Mouse (Mus musculus): ENCODE data around the gene Ppp2r2c. TPM values are rescaled to one million over a fixed set of nuclear protein-coding genes. Genes with fewer than 3 reads are reported as not detected.
A peak's percentile ranks its signal among the peaks of the same experiment; 100 is the strongest.

The Ppp2r2c gene
- polyA plus RNA-seq (2016; fragmentation: Nextera tagmentation; extraction: Ambion mirVana) = 27.1 and 27.8 TPM in 2 replicates

GRCm38 (mm10) chr5:36868266-36869090 is at the start of gene Ppp2r2c:
Gene Ppp2r2c (plus strand): TSS chr5:36868513.
- peaks cover 15% of the 10 kb centered on the region for H3K4me1 ChIP-seq
- H3K36me3 ChIP-seq = no peaks in the 10 kb centered on the region
- H3K4me2 ChIP-seq (replicated peaks) = peak within 1 kb of the TSS; percentile 69
- under 1% methylated on average over 89 of the region's 108 CpGs for WGBS
- no peaks in the 10 kb centered on the region for H3K9me3 ChIP-seq
- peak within 1 kb of the TSS; percentile 73 for H3K9ac ChIP-seq
- ATAC-seq (ENCODE audit: low FRiP score, low read depth) = peak; percentile 38; the same call in 1 of the 2 replicates
- H3K27me3 ChIP-seq (replicated peaks) = peaks cover 77% of the 10 kb centered on the region
- peak within 1 kb of the TSS; percentile 42; the same call in 1 of the 2 replicates for H3K27ac ChIP-seq
- peak within 1 kb of the TSS; percentile 53 for H3K4me3 ChIP-seq

- H3K9me3 ChIP-seq = no peaks in the 10 kb centered on the region
- H3K4me2 ChIP-seq (replicated peaks) = no peak overlapping the region
- no peaks in the 10 kb centered on the region for H3K4me1 ChIP-seq
- H3K4me3 ChIP-seq = no peak overlapping the region
- ATAC-seq (ENCODE audit: low FRiP score, low read depth) = no peak
- no peak overlapping the region for H3K27ac ChIP-seq
- 85% methylated on average over 5 of the region's 5 CpGs for WGBS
- no peak overlapping the region for H3K9ac ChIP-seq
- H3K27me3 ChIP-seq (replicated peaks) = no peaks in the 10 kb centered on the region
- peaks cover 32% of the 10 kb centered on the region; the same call in 1 of the 2 replicates for H3K36me3 ChIP-seq
These were observed 48.6 kb upstream of the Ppp2r2c start for GRCm38 (mm10) chr5:36819742-36820141.

- Histone ChIP-seq H3K27me3 (replicated peaks) (no peaks in the 10 kb centered on the region), H3K27ac (no peak overlapping the region), H3K9me3 (no peaks in the 10 kb centered on the region), H3K4me2 (replicated peaks) (no peak overlapping the region), H3K36me3 (peaks cover 32% of the 10 kb centered on the region; the same call in 1 of the 2 replicates), H3K4me1 (no peaks in the 10 kb centered on the region), H3K9ac (no peak overlapping the region), H3K4me3 (no peak overlapping the region)
- 48% methylated on average over 6 of the region's 6 CpGs for WGBS
- no peak for ATAC-seq (ENCODE audit: low FRiP score, low read depth)
These were observed 48.2 kb upstream of the Ppp2r2c start for GRCm38 (mm10) chr5:36820142-36820541.

GRCm38 (mm10) chr5:36822907-36823306 is 45.4 kb upstream of the Ppp2r2c start:
- no peaks in the 10 kb centered on the region for H3K9me3 ChIP-seq
- WGBS = 92% methylated on average over 4 of the region's 4 CpGs
- H3K27me3 ChIP-seq (replicated peaks) = no peaks in the 10 kb centered on the region
- H3K4me2 ChIP-seq (replicated peaks) = no peak overlapping the region
- no peak overlapping the region for H3K4me3 ChIP-seq
- no peak overlapping the region for H3K27ac ChIP-seq
- no peak overlapping the region for H3K9ac ChIP-seq
- no peak for ATAC-seq (ENCODE audit: low FRiP score, low read depth)
- H3K4me1 ChIP-seq = no peaks in the 10 kb centered on the region
- H3K36me3 ChIP-seq = peaks cover 25% of the 10 kb centered on the region; the same call in 1 of the 2 replicates

- WGBS = 81% methylated on average over 4 of the region's 4 CpGs
- Histone ChIP-seq H3K9me3 (no peaks in the 10 kb centered on the region), H3K9ac (no peak overlapping the region), H3K27ac (no peak overlapping the region), H3K4me3 (no peak overlapping the region), H3K4me2 (replicated peaks) (no peak overlapping the region), H3K36me3 (peaks cover 10% of the 10 kb centered on the region; the same call in 1 of the 2 replicates), H3K27me3 (replicated peaks) (no peaks in the 10 kb centered on the region), H3K4me1 (peaks cover 14% of the 10 kb centered on the region)
- ATAC-seq (ENCODE audit: low FRiP score, low read depth) = no peak
These were observed 39.2 kb upstream of the Ppp2r2c start for GRCm38 (mm10) chr5:36829098-36829497.

- Histone ChIP-seq H3K36me3 (peaks cover 8% of the 10 kb centered on the region; the same call in 1 of the 2 replicates), H3K27me3 (replicated peaks) (no peaks in the 10 kb centered on the region), H3K4me3 (peak within 1 kb of the TSS; percentile 54), H3K4me2 (replicated peaks) (peak within 1 kb of the TSS; percentile 88), H3K9me3 (no peaks in the 10 kb centered on the region), H3K9ac (peak within 1 kb of the TSS; percentile 65), H3K27ac (no peak within 1 kb of the TSS), H3K4me1 (peaks cover 14% of the 10 kb centered on the region)
- 5% methylated on average over 46 of the region's 46 CpGs for WGBS
- ATAC-seq (ENCODE audit: low FRiP score, low read depth) = peak; percentile 82
These were observed 38.1 kb upstream of the Ppp2r2c start, which contains the start of gene Man2b2 for GRCm38 (mm10) chr5:36829913-36830879. Gene Man2b2 (minus strand): TSS chr5:36830653.

- Histone ChIP-seq H3K27ac (no peak overlapping the region), H3K4me2 (replicated peaks) (peak overlapping the region; percentile 88), H3K27me3 (replicated peaks) (no peaks in the 10 kb centered on the region), H3K36me3 (peaks cover 4% of the 10 kb centered on the region; the same call in 1 of the 2 replicates), H3K4me3 (no peak overlapping the region), H3K9me3 (no peaks in the 10 kb centered on the region), H3K9ac (no peak overlapping the region), H3K4me1 (peaks cover 14% of the 10 kb centered on the region)
- 64% methylated on average over 7 of the region's 7 CpGs for WGBS
- ATAC-seq (ENCODE audit: low FRiP score, low read depth) = peak; percentile 28; the same call in 1 of the 2 replicates
These were observed 37.0 kb upstream of the Ppp2r2c start for GRCm38 (mm10) chr5:36831272-36831671.

GRCm38 (mm10) chr5:36835933-36836332 is 32.4 kb upstream of the Ppp2r2c start:
- Histone ChIP-seq H3K27me3 (replicated peaks) (no peaks in the 10 kb centered on the region), H3K9ac (no peak overlapping the region), H3K36me3 (no peaks in the 10 kb centered on the region), H3K4me2 (replicated peaks) (no peak overlapping the region), H3K4me3 (no peak overlapping the region), H3K4me1 (0 out of 2 replicates have a peak, but pooled peaks cover 2% of the 10 kb centered on the region), H3K27ac (no peak overlapping the region), H3K9me3 (no peaks in the 10 kb centered on the region)
- ATAC-seq (ENCODE audit: low FRiP score, low read depth) = no peak
- WGBS = 6% methylated on average over 6 of the region's 6 CpGs

- Histone ChIP-seq H3K36me3 (no peaks in the 10 kb centered on the region), H3K27me3 (replicated peaks) (no peaks in the 10 kb centered on the region)
These were observed 29.3 kb upstream of the Ppp2r2c start for GRCm38 (mm10) chr5:36839032-36839431.

GRCm38 (mm10) chr5:36839602-36840001 is 28.7 kb upstream of the Ppp2r2c start:
- Histone ChIP-seq H3K27me3 (replicated peaks) (no peaks in the 10 kb centered on the region), H3K4me1 (peaks cover 5% of the 10 kb centered on the region; the same call in 1 of the 2 replicates), H3K9me3 (no peaks in the 10 kb centered on the region), H3K4me3 (no peak overlapping the region), H3K27ac (no peak overlapping the region), H3K9ac (no peak overlapping the region), H3K4me2 (replicated peaks) (no peak overlapping the region), H3K36me3 (no peaks in the 10 kb centered on the region)
- ATAC-seq (ENCODE audit: low FRiP score, low read depth) = no peak
- WGBS = 77% methylated on average over 8 of the region's 8 CpGs

More at GRCm38 (mm10) chr5:36839032-36839431, 29.3 kb upstream of the Ppp2r2c start:
- H3K9me3 ChIP-seq = no peaks in the 10 kb centered on the region
- WGBS = 93% methylated on average over 2 of the region's 2 CpGs
- ATAC-seq (ENCODE audit: low FRiP score, low read depth) = no peak
- H3K4me3 ChIP-seq = no peak overlapping the region
- no peak overlapping the region for H3K27ac ChIP-seq
- peaks cover under 1% of the 10 kb centered on the region; the same call in 1 of the 2 replicates for H3K4me1 ChIP-seq
- no peak overlapping the region for H3K4me2 ChIP-seq (replicated peaks)
- no peak overlapping the region for H3K9ac ChIP-seq

GRCm38 (mm10) chr5:36840092-36840491 is 28.2 kb upstream of the Ppp2r2c start:
- H3K36me3 ChIP-seq = no peaks in the 10 kb centered on the region
- 88% methylated on average over 7 of the region's 7 CpGs for WGBS
- no peak overlapping the region for H3K4me3 ChIP-seq
- H3K4me2 ChIP-seq (replicated peaks) = no peak overlapping the region
- H3K9me3 ChIP-seq = no peaks in the 10 kb centered on the region
- no peak overlapping the region for H3K27ac ChIP-seq
- H3K4me1 ChIP-seq = peaks cover 5% of the 10 kb centered on the region; the same call in 1 of the 2 replicates
- H3K9ac ChIP-seq = no peak overlapping the region
- no peaks in the 10 kb centered on the region for H3K27me3 ChIP-seq (replicated peaks)
- ATAC-seq (ENCODE audit: low FRiP score, low read depth) = no peak
